Mouse (Mus musculus): ENCODE results near the gene Ipmk.

DNA sequence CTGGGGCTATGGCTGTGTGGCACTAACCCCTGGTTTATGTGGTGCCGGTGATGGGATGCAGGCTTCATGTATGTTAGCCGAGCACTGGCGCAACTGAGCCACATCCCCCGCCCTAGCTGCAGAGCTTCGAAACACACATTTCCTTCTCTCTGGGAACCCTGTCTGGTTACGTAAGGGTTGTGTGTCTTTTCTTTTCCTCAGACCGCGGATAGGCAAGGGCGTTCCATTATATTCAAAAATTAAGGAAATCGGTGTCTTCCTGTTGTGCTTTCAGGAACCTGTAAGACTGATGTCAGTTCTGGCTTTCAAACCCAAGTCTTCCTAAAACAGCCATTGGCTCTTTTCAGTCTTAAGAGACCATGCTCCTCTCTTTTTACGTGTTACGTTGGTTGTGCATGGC lies 65.8 kb downstream of the Ipmk start:
- TF ChIP-seq CTCF (IDR thresholded peaks at IDR 0.05) (peak; percentile 20; the same call in 1 of the 2 replicates), EP300 (IDR thresholded peaks at IDR 0.05) (peak; percentile 71)
